Mouse (Mus musculus): ENCODE measurements around the gene Snx10.

GRCm38 (mm10) chr6:51524321-51524931, 725 bp downstream of the Snx10 start:
- TF ChIP-seq POLR2A (IDR thresholded peaks at IDR 0.05; ENCODE audit: control insufficient read depth, extremely low read depth, insufficient read depth, low read length, poor library complexity) (no peak), CTCF (IDR thresholded peaks at IDR 0.05; ENCODE audit: borderline replicate concordance, control insufficient read depth, extremely low read depth, insufficient read depth, low read length, poor library complexity) (no peak)

All from thymus, adult 2 months (tissue).